Mouse (Mus musculus) spleen, postnatal 14 days (tissue): ENCODE results near the gene Bsg.

Source experiments
- DNase-seq, 2 experiments: peaks; one replicate each; pipeline ENCODE4 v3.0.0; 2021 to 2022; ENCODE audit warnings: low spot score in 2 of 2

The Bsg gene

DNA sequence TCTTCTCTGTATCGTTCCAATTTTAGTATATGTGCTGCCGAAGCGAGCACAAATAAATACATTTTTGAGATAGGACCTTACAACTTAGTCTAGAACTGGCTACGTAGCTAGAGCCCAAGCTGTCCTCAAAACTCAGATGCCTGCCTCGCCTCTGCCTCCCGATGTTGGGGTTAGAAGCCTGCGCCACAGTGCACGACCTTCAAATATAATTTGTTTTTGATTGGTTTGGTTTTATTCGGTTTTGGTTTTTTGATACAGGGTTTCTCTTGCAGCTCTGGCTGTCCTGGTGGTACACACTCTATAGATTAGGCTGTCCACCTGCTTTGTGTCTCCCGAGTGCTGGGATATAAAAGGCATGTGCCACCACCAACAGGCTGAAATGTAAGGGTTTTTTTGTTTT lies 750 bp upstream of the Bsg start:
- DNase-seq = no peak

- no peak for DNase-seq
Observed at GRCm38 (mm10) chr10:79704970-79705360, 674 bp downstream of the Bsg start.

- DNase-seq = peak; percentile 52 to 67
Observed at GRCm38 (mm10) chr10:79705951-79706350, 1.7 kb downstream of the Bsg start.

- no peak for DNase-seq
Observed at GRCm38 (mm10) chr10:79706406-79707094, 2.3 kb downstream of the Bsg start.

DNA sequence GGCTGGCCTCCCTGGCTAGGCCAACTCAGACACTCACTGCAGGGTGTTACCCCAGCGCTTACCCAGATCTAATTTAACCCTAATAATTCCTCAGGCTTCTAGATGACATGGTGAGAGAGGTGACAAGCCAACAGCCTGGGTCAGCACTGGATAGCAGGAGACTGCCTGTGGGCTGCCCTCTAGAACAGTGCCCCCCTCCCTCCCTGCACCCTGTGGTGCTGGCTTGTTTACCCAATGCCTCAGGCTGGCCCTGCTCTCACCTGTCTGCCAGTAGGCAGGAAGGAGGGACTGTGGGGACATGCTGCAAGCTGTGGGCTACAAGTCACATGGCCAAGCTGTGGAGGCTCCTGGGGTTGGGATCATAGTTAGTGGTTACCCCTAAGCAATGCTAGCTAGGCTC lies 2.9 kb downstream of the Bsg start:
- no peak for DNase-seq

DNA sequence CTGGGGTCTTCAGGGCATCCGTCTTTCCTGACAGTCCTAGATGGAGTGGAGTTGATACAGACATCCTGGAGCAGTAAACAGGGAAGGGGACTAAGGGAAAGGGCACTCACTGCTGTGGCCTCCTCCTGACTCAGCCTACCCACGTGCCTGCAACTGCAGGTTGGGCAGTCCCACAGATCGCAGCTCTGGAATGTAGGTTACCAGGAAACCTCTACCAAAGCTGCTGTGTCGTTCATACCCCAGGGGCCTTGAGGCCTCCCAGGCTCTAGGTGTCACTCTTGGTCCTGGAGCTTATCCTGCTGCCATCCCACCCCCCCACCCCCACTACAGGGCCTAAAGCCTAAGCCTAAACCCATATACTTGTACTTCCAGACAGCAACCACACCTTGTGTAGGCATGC lies 3.5 kb downstream of the Bsg start:
- no peak for DNase-seq

- no peak for DNase-seq
Observed at GRCm38 (mm10) chr10:79708668-79709067, 4.4 kb downstream of the Bsg start.

DNA sequence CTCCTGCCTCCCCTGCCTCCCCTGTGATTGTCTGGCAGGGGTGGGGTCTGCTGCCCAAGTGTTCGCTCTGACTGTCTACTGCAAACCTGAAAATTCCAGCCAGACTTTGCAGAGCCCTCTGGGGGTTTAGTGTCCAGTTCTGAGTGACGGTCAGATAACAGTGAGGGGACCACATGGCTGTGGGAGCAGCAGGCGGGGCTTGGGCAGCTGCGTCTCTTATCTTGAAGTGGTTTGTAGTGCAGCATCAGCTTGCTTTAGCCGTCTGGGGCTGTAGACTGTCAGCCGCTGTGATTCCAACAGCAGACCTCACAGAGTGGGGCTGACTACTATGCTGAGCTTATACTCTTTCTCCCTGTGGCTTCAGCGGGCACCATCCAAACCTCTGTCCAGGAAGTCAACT lies 5.0 kb downstream of the Bsg start:
- DNase-seq = no peak

DNA sequence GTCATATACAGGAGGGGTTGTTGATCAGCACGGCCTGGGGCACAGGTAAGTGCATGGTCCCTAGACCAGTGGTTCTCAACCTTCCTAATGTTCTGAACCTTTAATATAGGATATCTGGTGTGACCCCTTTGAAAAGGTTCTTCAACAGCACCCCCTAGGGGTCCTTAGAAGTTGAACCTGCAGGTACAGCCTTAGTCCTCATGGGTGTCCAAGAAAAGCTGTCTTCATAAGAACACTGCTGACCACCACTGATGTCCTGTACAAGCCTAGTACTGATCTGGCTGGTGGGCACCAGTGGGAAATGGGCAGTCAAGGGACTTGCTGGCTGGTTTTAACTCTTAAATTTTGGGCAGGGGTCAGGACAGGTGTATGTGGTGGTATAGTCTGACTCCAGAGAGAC lies 7.7 kb downstream of the Bsg start:
- no peak for DNase-seq

DNA sequence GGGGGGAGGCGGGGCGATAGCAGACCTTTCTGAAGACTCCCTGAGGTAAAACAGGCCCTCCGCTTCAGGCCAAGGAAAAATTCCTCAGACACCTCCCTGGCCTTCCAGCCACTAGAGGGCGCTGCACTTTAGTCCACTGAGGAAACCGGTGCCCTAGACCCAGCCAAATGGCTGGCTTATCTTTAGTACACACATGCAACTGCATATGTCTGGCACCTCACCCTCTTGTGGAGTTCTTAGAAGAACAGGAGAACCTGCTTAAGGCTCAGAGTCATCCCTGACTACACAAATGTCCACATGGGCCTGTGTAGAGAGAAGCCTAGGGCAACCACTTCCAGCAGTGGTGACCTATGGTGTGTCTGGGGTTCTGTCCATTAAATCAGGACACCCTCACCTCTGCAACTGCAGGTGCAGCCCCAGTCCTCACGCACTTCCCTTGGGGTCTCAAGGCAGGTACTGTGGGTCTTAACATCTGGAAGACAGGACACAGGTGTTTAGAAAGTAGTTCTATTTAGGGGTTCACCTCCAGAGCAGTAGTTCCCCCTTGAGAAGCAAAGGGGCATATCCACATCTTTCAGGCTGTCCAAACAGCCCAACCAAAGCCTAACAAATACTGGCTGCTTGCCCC lies 8.3 kb downstream of the Bsg start:
- DNase-seq = peak; percentile 84 to 91

DNA sequence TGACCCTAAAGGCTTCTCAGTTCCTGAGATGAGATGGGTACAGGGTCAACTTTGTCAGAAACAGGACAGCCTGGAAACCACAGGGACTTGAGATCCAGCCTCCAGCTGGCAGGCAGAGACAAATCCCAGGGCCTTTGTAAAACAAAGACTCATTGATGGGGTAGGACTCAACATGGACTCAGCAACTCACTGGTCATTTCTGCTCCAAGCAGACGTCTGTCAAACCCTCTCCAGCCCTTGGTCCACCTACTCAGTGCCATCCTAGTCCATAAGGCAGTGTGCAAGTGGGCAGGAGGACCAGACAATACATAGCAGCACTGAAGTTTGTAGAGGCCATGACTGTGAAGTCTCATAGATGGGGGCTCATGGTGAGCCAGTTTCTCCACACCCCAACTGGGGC lies 8.9 kb downstream of the Bsg start:
- no peak for DNase-seq

DNA sequence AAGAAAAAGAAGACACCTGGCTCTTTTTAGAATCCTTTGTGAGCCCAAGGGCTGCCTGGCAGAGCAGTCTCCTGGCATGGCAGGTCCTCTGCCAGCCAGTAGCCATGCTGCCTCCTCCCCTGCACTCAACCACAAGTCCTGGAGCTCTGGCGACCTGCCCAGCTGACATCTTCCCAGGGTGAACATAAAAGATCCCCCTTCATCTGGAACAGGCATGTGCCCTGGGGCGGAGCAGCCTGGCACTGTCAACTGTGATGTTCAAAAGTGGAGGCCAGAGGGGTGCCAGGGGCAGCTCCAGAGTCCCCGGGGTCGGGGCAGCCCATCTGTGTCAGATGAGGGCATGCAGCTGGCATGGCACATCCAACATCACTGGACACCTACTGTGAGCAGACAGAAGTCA lies 10.7 kb downstream of the Bsg start:
- no peak for DNase-seq

GRCm38 (mm10) chr10:79716254-79716987 lies 12.1 kb downstream of the Bsg start, which contains the start of gene Hcn2:
TSS of gene Hcn2 (plus strand) at chr10:79716634.
- no peak for DNase-seq

GRCm38 (mm10) chr10:79716988-79717355 lies 12.7 kb downstream of the Bsg start:
- DNase-seq = no peak

- DNase-seq = peak in 1 of 2 experiments; percentile 51
Observed at GRCm38 (mm10) chr10:79717640-79718357, 13.5 kb downstream of the Bsg start.

GRCm38 (mm10) chr10:79721089-79721488 lies 16.8 kb downstream of the Bsg start:
- no peak for DNase-seq

DNA sequence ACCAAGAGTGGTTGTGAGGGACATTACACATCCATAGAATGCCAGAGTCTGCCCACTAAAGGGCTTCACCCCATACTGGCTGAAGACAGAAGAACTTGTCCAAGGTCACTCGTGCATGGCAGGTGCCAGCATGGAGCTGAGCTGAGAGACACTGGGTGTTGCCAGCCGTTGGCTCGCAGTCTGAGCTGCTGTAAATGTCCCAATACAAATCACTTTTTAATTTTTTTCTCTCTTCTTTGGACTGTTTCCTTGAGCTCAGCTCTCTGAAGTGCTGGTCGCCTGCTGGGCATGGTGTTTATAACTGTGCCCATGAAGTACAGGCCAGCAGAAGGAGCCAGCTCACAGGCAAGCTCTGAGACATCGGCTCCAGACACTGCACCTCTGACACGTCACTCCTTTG lies 18.8 kb downstream of the Bsg start:
- DNase-seq = no peak

GRCm38 (mm10) chr10:79723692-79724091 lies 19.4 kb downstream of the Bsg start:
- no peak for DNase-seq

GRCm38 (mm10) chr10:79726090-79726489 lies 21.8 kb downstream of the Bsg start:
- DNase-seq = peak; percentile 55 to 69

DNA sequence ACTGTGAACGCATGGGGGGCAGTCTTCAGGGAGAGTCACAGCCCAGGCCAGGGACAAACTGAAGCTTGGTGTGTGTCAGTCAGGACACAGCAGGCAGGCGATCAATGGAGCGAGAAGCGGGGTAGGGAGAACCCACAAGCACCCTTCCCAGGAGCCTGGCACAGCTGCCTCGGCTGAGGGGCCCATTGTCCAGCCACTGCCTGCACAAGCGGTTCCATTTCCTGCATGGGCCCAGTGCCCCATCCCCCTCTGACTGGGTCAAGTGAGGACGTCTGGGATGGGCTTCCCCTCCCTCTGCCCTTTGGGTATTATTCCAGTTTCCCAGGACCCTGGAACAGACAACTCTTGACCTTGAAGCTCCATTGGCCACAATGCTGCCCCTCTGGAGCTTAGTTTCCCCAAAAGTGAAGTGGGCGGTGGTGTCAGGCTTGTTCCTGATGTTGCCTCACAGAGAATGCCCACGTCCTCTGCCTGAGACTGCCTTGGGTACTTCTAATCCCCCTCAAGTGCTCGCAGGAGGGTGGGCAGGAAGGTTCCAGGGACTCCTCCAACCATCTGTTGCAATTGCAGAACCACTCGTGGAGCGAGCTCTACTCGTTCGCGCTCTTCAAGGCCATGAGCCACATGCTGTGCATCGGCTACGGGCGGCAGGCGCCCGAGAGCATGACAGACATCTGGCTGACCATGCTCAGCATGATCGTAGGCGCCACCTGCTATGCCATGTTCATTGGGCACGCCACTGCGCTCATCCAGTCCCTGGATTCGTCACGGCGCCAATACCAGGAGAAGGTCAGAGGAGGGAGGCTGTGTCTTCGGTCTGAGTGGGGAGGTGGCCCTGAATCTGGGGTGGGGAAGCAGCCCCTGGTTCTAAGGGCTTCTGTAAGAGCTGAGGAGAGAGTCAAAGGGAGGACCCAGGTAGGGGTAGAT lies 24.3 kb downstream of the Bsg start:
- DNase-seq = no peak

DNA sequence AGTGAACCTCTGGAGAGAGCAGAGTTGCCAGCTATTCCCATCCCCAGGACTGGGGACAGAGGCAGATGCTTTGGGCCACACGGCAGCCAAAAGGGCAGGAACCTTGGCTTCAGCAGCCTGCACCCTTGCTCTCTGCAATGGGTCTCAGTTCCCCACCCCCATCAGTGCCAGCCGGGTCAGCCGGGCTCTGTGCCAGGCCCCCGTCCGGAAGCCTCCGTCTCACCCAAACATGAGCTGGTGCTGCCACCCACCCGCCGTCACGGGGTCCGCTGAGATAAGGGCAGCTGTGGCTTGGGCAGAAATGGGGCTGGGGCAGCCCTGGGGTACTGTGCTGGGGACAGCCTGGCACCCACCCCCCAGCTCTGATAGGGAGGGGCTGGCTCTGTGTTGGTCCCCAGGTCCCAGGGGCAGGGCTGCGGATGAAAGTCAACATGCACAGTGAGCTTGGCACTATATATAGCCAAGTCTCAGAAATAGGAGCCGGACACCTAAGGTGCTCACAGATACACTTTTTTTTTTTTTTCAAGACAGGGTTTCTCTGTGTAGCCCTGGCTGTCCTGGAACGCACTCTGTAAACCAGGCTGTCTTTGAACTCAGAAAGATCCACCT lies 25.2 kb downstream of the Bsg start:
- DNase-seq = no peak
